Mouse (Mus musculus) limb, embryonic 14.5 days (tissue): Measurements from ENCODE around the gene Armc12. TPM values are rescaled to one million over a fixed set of nuclear protein-coding genes. Genes with fewer than 3 reads are reported as not detected.

Experiments used
- ATAC-seq: fragments of 200-750 bp; cut with Nextera tagmentation; 2 replicates; pipeline ENCODE4 v1.8.0; 2017; ENCODE audit warnings: low read depth, moderate number of reproducible peaks, moderate TSS enrichment; ENCODE audit not compliant: low FRiP score
- DNase-seq: peaks from one replicate; pipeline ENCODE4 v3.0.0-alpha.2; 2015; ENCODE audit warnings: low spot score
- H3K27ac ChIP-seq: fragments of 300-500 bp; sonication (generic); replicated peaks from 2 replicates; pipeline ENCODE4 v1.5.1; 2014; ENCODE audit warnings: low read depth, mild to moderate bottlenecking, low read length, moderate library complexity, mixed read lengths
- H3K27me3 ChIP-seq: fragments of 300-500 bp; sonication (generic); 2 replicates; pipeline ENCODE4 v1.6.1; 2014; ENCODE audit warnings: low read length, mixed read lengths; ENCODE audit not compliant: control insufficient read depth, insufficient read depth
- H3K36me3 ChIP-seq: fragments of 300-500 bp; sonication (generic); 2 replicates; pipeline ENCODE4 v1.6.1; 2014; ENCODE audit warnings: mild to moderate bottlenecking, low read length, moderate library complexity, mixed read lengths; ENCODE audit not compliant: control insufficient read depth, insufficient read depth
- H3K4me1 ChIP-seq: fragments of 300-500 bp; sonication (generic); 2 replicates; pipeline ENCODE4 v1.6.1; 2014; ENCODE audit warnings: antibody characterized with exemption, low read length, mixed read lengths; ENCODE audit not compliant: control insufficient read depth, insufficient read depth
- H3K4me2 ChIP-seq: fragments of 300-500 bp; sonication (generic); replicated peaks from 2 replicates; pipeline ENCODE4 v1.6.1; 2014; ENCODE audit warnings: low read depth, mild to moderate bottlenecking, low read length, moderate library complexity; ENCODE audit not compliant: severe bottlenecking
- H3K4me3 ChIP-seq: fragments of 300-500 bp; sonication (generic); replicated peaks from 2 replicates; pipeline ENCODE4 v1.5.1; 2014; ENCODE audit warnings: low read length
- H3K9ac ChIP-seq: fragments of 300-500 bp; sonication (generic); 2 replicates; pipeline ENCODE4 v1.6.1; 2014; ENCODE audit warnings: mild to moderate bottlenecking, low read depth, low read length, moderate library complexity; ENCODE audit not compliant: severe bottlenecking
- H3K9me3 ChIP-seq: fragments of 300-500 bp; sonication (generic); 2 replicates; pipeline ENCODE4 v1.6.1; 2016; ENCODE audit warnings: low read length; ENCODE audit not compliant: control insufficient read depth
- POLR2A ChIP-seq: fragments of 200-500 bp; IDR thresholded peaks from 2 replicates; pipeline ENCODE4 v1.8.0; 2012; ENCODE audit warnings: inconsistent platforms, mild to moderate bottlenecking, moderate library complexity, borderline replicate concordance; ENCODE audit not compliant: insufficient read depth, insufficient read length; ENCODE audit errors: extremely low read depth
- WGBS: fragments of 180-500 bp; shearing (Covaris S2); extraction: QIAGEN DNeasy Blood & Tissue Kit; methylation state at CpG from one replicate; pipeline ENCODE4 v1.1.7; 2014; 5-methylcytosine and 5-hydroxymethylcytosine counted together
- polyA plus RNA-seq, 2 experiments: library from polyadenylated mRNA; depleted of rRNA in 1 of 2; stranded (reverse) in 1 of 2; unstranded in 1 of 2; fragments of >200 nt; fragmentation: Nextera tagmentation in 1 of 2; extraction: Ambion mirVana in 1 of 2; gene quantifications; 2 replicates each; pipeline versions ENCODE4 v1.2.1 to v1.2.3; 2012 to 2014

The Armc12 gene
- polyA plus RNA-seq, 2 experiments = 0.04 TPM; not detected in 1

- ATAC-seq (no peak), DNase-seq (no peak)
- no peaks in the 10 kb centered on the region for H3K9me3 ChIP-seq
- H3K4me1 ChIP-seq = peaks cover 32% of the 10 kb centered on the region
- H3K36me3 ChIP-seq = no peaks in the 10 kb centered on the region
- 0 out of 2 replicates have a peak overlapping the region, but pooled peaks have one; percentile 70 for H3K9ac ChIP-seq
- no peak overlapping the region for H3K27ac ChIP-seq
- H3K4me2 ChIP-seq = peak overlapping the region; percentile 94
- 29% methylated on average over 6 of the region's 6 CpGs for WGBS
- TF ChIP-seq POLR2A = no peak
- peak overlapping the region; percentile 82; the same call in 1 of the 2 replicates for H3K4me3 ChIP-seq
- no peaks in the 10 kb centered on the region for H3K27me3 ChIP-seq
Measured at GRCm38 (mm10) chr17:28521920-28522319, 8.7 kb upstream of the Armc12 start.

DNA sequence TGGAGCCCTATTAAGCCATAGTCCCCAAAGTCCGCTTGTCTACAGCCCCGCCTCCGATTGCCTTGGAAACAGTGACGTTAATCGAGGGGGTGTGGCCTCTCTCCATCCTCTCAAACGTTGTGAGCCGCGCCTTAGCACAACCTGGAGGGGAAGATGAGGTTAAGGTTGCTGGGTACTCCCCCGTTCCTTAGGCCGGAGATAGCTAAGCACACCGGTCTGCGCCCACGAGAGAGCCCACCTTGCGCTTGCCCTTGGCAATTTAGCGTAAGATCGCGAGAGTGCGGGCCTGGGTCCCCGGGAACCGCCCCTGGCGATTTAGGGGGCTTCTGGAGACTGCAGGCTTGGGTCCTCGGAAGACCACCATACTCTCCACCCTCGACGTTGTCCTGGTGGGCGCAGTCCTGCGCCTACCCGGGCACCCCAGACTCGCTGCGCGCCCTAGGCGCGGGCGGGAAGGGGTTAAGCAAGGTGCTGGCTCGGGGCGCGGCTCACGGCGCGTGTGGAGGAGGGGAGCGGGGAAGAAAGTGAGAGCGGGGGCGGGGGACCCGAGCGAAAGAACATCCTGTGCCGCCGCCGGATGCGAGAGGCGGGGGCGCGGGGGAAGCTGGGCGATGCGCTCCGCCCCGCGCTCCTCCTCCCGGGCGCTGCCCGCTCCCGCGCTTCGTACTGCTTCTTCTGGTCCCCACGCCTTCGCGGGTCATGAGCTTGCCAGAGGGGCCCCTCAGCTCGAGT is 7.8 kb upstream of the Armc12 start:
- 5% methylated on average over 30 of the region's 66 CpGs for WGBS
- Histone ChIP-seq H3K4me1 (peaks cover 30% of the 10 kb centered on the region), H3K36me3 (no peaks in the 10 kb centered on the region), H3K9me3 (no peaks in the 10 kb centered on the region), H3K9ac (peak overlapping the region; percentile 70), H3K4me2 (peak overlapping the region; percentile 94), H3K27me3 (no peaks in the 10 kb centered on the region), H3K27ac (peak overlapping the region; percentile 90), H3K4me3 (peak overlapping the region; percentile 82)
- peak; percentile 91 for DNase-seq
- TF ChIP-seq POLR2A = peak; percentile 54; the same call in 1 of the 2 replicates
- peak; percentile 85 for ATAC-seq

- no peak for TF ChIP-seq POLR2A
- no peak; the same call in 1 of the 2 replicates for ATAC-seq
Measured at GRCm38 (mm10) chr17:28523355-28524008, 7.1 kb upstream of the Armc12 start.

DNA sequence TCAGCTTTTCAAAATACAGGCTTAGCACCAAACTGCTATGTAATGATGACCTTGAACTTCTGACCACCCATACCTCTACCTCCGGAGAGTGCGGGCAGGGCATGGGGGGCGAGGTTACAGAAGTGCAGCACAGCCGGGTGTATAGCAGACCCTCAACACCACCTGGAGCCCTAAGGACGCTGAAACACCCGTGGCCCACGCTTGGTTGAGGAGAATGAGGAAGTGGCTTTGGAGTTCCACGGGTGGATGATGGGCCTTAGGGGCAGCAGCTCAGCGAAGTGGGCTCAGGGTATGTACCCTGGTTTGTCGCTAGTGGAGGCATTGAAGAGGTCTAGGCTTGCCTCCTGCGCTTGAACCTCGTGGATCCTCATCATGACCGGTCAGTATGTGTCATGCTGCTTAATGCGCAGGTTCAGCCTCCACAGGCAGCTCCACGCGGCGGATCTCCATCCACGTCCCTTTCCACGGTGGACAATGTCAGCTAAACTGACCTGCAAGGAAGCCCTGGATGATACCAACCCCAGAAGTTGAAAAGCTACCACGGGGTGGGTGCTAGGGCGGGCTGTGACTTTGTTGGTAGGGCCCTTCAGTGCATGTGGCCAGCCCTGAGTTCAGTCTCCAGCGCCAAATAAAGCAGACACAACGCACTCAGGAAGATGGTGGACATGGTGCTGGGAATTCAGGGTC is 6.5 kb upstream of the Armc12 start:
- 82% methylated on average over 23 of the region's 23 CpGs for WGBS
- H3K4me1 ChIP-seq = peaks cover 18% of the 10 kb centered on the region
- H3K27me3 ChIP-seq = no peaks in the 10 kb centered on the region
- peak overlapping the region; percentile 94 for H3K4me2 ChIP-seq
- no peaks in the 10 kb centered on the region for H3K9me3 ChIP-seq
- TF ChIP-seq POLR2A = no peak
- H3K9ac ChIP-seq = no peak overlapping the region
- H3K27ac ChIP-seq = no peak overlapping the region
- no peaks in the 10 kb centered on the region for H3K36me3 ChIP-seq
- ATAC-seq = no peak
- H3K4me3 ChIP-seq = no peak overlapping the region
- DNase-seq = no peak

More at GRCm38 (mm10) chr17:28523355-28524008, 7.1 kb upstream of the Armc12 start:
- no peaks in the 10 kb centered on the region for H3K36me3 ChIP-seq
- H3K9ac ChIP-seq = peak overlapping the region; percentile 70
- WGBS = 11% methylated on average over 25 of the region's 28 CpGs
- peak overlapping the region; percentile 82 for H3K4me3 ChIP-seq
- peak overlapping the region; percentile 90 for H3K27ac ChIP-seq
- H3K9me3 ChIP-seq = no peaks in the 10 kb centered on the region
- H3K27me3 ChIP-seq = no peaks in the 10 kb centered on the region
- H3K4me2 ChIP-seq = peak overlapping the region; percentile 94
- peaks cover 24% of the 10 kb centered on the region for H3K4me1 ChIP-seq
- no peak for DNase-seq

DNA sequence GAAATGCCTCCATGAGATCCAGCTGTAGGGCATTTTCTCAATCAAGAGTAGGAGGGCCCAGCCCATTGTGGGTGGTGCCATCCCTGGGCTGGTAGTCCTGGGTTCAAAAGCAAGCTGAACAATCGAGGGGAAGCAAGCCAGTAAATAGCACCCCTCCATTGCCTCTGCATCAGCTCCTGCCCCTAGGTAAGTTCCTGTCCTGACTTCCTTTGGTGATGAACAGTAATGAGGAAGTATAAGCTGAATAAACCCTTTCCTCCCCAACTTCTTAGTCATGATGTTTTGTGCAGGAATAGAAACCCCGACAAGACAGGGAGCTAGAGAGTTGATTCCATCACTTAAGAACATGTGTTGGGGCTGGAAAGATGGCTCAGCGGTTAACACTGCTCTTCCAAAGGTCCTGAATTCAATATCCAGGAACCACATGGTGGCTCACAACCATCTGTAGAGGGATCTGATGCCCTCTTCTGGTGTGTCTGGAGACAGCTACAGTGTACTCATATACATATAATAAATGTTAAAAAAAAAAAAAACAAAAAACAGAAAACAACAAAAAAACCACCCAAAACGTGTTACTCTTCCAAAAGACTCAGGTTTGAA is 5.7 kb upstream of the Armc12 start:
- H3K27ac ChIP-seq = no peak overlapping the region
- DNase-seq (no peak), ATAC-seq (no peak)
- no peak for TF ChIP-seq POLR2A
- no peak overlapping the region for H3K9ac ChIP-seq
- no peaks in the 10 kb centered on the region for H3K9me3 ChIP-seq
- H3K36me3 ChIP-seq = no peaks in the 10 kb centered on the region
- no peaks in the 10 kb centered on the region for H3K27me3 ChIP-seq
- no peak overlapping the region for H3K4me3 ChIP-seq
- H3K4me1 ChIP-seq = peaks cover 18% of the 10 kb centered on the region
- 68% methylated on average over 4 of the region's 4 CpGs for WGBS
- H3K4me2 ChIP-seq = no peak overlapping the region
